Mouse (Mus musculus) liver, postnatal 0 days (tissue): ENCODE data around the gene Coro2b. TPM values are rescaled to one million over a fixed set of nuclear protein-coding genes. Genes with fewer than 3 reads are reported as not detected.

Experiments used
- ATAC-seq: fragments of 200-750 bp; cut with Nextera tagmentation; 2 replicates; pipeline ENCODE4 v1.8.0; 2017; ENCODE audit warnings: mild to moderate bottlenecking, moderate library complexity
- DNase-seq: peaks from one replicate; pipeline ENCODE4 v3.0.0-alpha.2; 2016
- H3K27ac ChIP-seq: fragments of 300-500 bp; sonication (generic); 2 replicates; pipeline ENCODE4 v1.5.1; 2014; ENCODE audit warnings: antibody characterized with exemption, moderate library complexity, mild to moderate bottlenecking, low read depth
- H3K27me3 ChIP-seq: fragments of 300-500 bp; sonication (generic); 2 replicates; pipeline ENCODE4 v1.6.1; 2014; ENCODE audit warnings: low read length, control low read depth, mixed read lengths; ENCODE audit not compliant: insufficient read depth
- H3K36me3 ChIP-seq: fragments of 300-500 bp; sonication (generic); replicated peaks from 2 replicates; pipeline ENCODE4 v1.6.1; 2014; ENCODE audit warnings: mild to moderate bottlenecking, control low read depth, low read length, moderate library complexity, mixed read lengths; ENCODE audit not compliant: insufficient read depth
- H3K4me1 ChIP-seq: fragments of 300-500 bp; sonication (generic); 2 replicates; pipeline ENCODE4 v1.6.1; 2014; ENCODE audit warnings: antibody characterized with exemption, mild to moderate bottlenecking, control low read depth; ENCODE audit not compliant: insufficient read depth
- H3K4me2 ChIP-seq: fragments of 300-500 bp; sonication (generic); 2 replicates; pipeline ENCODE4 v1.6.1; 2014; ENCODE audit warnings: low read depth, mild to moderate bottlenecking, low read length, moderate library complexity, mixed read lengths
- H3K4me3 ChIP-seq: fragments of 300-500 bp; sonication (generic); 2 replicates; pipeline ENCODE4 v1.5.1; 2014; ENCODE audit warnings: low read depth, low read length
- H3K9ac ChIP-seq: fragments of 300-500 bp; sonication (generic); replicated peaks from 2 replicates; pipeline ENCODE4 v1.6.1; 2014; ENCODE audit warnings: mild to moderate bottlenecking, moderate library complexity
- H3K9me3 ChIP-seq: fragments of 300-500 bp; sonication (generic); 2 replicates; pipeline ENCODE4 v1.6.1; 2016; ENCODE audit warnings: mild to moderate bottlenecking, control low read depth, low read length, mixed read lengths
- CTCF ChIP-seq: sonication (generic); IDR thresholded peaks from 2 replicates; pipeline ENCODE4 v1.5.1; 2016; ENCODE audit warnings: antibody characterized with exemption, low read depth
- EP300 ChIP-seq: IDR thresholded peaks from 2 replicates; pipeline ENCODE4 v1.6.1; 2016; ENCODE audit warnings: antibody characterized with exemption, low read depth, mild to moderate bottlenecking
- WGBS: fragments of 180-500 bp; shearing (Covaris S2); extraction: QIAGEN DNeasy Blood & Tissue Kit; methylation state at CpG from one replicate; pipeline ENCODE4 v1.1.7; 2014; ENCODE audit not compliant: insufficient replicate concordance; 5-methylcytosine and 5-hydroxymethylcytosine counted together
- polyA plus RNA-seq: library from polyadenylated mRNA; unstranded; fragments of >200 nt; fragmentation: Nextera tagmentation; extraction: Ambion mirVana; gene quantifications from 2 replicates; pipeline ENCODE4 v1.2.1, GENCODE M21; 2015

Gene Coro2b
- polyA plus RNA-seq, 1 experiment from 2014 or later, result 0.87 TPM

DNA sequence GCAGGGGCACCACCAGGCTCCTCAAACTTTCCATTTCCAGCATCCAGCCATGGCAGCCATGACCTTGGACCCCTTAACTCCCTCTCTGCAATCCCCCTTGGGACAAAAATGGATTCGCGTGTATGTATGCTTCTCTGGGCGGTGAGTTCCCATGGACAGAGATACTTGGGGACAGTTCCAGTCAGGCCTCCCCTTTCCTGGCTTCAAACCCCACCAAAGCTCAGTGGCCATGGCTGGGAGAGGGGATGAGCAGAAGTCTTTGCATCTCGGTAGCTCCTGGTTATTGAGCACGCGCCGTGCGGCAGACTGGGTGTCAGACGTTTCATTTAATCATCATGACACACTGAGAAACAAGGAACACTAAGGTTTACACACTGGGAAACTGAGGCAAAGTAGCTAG is 56.7 kb downstream of the Coro2b start:
- DNase-seq (no peak), ATAC-seq (no peak)
- H3K36me3 ChIP-seq, result no peaks in the 10 kb centered on the region
- H3K9ac ChIP-seq, result no peak overlapping the region
- H3K4me3 ChIP-seq, result no peak overlapping the region
- H3K9me3 ChIP-seq, result no peaks in the 10 kb centered on the region
- H3K27ac ChIP-seq, result no peak overlapping the region
- TF ChIP-seq CTCF (no peak), EP300 (no peak)
- WGBS, result 89% methylated on average over 9 of the region's 9 CpGs
- no peak overlapping the region for H3K4me2 ChIP-seq
- no peaks in the 10 kb centered on the region for H3K4me1 ChIP-seq
- no peaks in the 10 kb centered on the region for H3K27me3 ChIP-seq

DNA sequence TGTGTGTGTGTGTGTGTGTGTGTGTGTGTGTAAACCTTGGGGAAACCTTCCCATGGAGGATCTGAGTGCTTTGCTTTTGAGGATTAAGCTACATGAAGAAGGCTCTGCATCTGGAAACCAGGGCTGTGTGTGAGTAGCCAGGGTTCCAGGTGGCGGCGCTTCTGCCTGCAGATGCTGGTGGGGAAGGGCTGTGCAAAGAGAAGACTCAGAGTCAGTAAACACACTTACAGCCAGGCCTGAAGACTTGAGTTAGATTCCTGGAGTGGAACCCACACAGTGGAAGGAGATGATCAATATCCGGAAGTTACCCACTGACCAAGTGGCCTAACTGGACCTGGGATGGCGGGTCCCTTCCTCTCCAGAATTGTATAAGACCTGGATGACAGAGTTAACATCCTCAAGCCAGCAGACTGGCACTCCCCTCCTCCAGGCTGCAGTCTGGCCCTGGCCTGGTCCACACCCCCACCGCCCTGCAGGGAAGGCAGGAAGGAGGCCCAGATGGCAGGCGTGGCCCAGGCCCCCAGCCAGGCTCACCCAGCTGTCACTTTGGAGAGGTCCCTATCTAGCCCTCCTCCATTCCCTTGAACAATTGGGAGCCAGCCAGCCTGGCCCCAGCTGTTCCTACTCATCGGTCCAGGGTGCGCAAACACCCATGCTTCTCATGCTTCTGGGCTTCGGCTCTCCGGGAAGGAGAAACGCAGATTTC is 59.9 kb downstream of the Coro2b start:
- WGBS, result 58% methylated on average over 11 of the region's 11 CpGs
- no peaks in the 10 kb centered on the region for H3K4me1 ChIP-seq
- H3K9me3 ChIP-seq, result no peaks in the 10 kb centered on the region
- no peaks in the 10 kb centered on the region for H3K36me3 ChIP-seq
- peak; percentile 27 for DNase-seq
- no peak for ATAC-seq
- H3K27me3 ChIP-seq, result no peaks in the 10 kb centered on the region
- H3K4me2 ChIP-seq, result no peak overlapping the region
- TF ChIP-seq EP300 (no peak), CTCF (no peak)
- H3K27ac ChIP-seq, result no peak overlapping the region
- no peak overlapping the region for H3K9ac ChIP-seq
- no peak overlapping the region for H3K4me3 ChIP-seq

DNA sequence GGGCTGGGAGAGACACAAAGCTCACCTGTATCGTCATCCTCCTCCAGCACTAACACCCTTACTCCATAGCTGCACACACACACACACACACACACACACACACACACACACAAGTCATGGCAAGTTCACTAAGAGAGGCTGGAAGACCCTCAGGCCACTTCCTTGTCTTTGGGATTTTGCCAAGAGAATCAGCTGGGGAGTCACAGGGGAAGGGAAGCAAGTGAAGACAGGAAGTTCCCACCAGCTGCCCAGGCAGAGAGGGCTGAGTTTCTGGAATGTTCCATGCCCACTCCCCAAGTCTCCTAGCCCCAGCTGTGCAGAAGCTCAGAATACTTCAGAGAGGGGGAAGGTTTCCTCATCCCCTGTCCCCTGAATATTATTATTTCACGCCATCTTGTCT is 62.6 kb downstream of the Coro2b start:
- Histone ChIP-seq H3K27ac (no peak overlapping the region), H3K4me3 (no peak overlapping the region), H3K4me1 (no peaks in the 10 kb centered on the region), H3K27me3 (no peaks in the 10 kb centered on the region), H3K9me3 (no peaks in the 10 kb centered on the region), H3K4me2 (no peak overlapping the region), H3K9ac (no peak overlapping the region), H3K36me3 (no peaks in the 10 kb centered on the region)
- DNase-seq, result no peak
- TF ChIP-seq CTCF, result no peak
- no peak for TF ChIP-seq EP300
- ATAC-seq, result no peak
- WGBS, result 60% methylated on average over 2 of the region's 2 CpGs

DNA sequence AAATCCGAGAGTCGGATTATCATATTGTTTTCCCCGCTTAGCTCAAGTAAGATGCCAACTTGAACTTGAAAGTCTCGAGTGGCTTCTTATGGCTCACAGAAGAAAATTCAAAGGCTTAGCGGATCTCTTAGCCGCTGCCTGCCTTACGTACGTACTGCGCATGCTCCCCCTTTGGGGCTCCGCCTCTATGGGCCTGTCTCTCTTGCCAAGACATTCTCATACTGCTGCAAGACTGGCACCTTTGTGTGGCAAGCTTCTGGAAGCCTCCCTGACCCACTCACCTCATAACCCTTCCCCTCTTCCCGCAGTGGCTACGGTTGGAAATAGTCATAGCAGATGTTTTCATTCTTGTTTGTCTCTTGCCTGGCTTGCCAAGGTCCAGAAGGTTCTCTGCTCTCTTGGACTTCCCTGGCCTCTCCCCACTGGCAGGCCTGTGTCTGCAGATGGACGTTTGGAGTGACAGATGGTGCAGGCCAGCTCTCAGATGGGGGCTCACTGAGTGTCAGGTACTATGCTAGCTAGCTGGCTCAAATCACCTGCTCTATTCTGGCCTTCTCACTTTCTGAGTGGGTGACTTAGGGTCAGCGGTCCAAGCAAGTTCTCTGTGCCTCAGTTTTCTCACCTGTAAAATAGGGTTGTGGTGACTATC is 65.2 kb downstream of the Coro2b start:
- H3K4me3 ChIP-seq, result no peak overlapping the region
- WGBS, result 84% methylated on average over 14 of the region's 14 CpGs
- no peak for TF ChIP-seq EP300
- no peak overlapping the region for H3K27ac ChIP-seq
- no peaks in the 10 kb centered on the region for H3K4me1 ChIP-seq
- no peaks in the 10 kb centered on the region for H3K27me3 ChIP-seq
- ATAC-seq (no peak), DNase-seq (no peak)
- H3K4me2 ChIP-seq, result no peak overlapping the region
- H3K9ac ChIP-seq, result no peak overlapping the region
- no peaks in the 10 kb centered on the region for H3K9me3 ChIP-seq
- H3K36me3 ChIP-seq, result no peaks in the 10 kb centered on the region

DNA sequence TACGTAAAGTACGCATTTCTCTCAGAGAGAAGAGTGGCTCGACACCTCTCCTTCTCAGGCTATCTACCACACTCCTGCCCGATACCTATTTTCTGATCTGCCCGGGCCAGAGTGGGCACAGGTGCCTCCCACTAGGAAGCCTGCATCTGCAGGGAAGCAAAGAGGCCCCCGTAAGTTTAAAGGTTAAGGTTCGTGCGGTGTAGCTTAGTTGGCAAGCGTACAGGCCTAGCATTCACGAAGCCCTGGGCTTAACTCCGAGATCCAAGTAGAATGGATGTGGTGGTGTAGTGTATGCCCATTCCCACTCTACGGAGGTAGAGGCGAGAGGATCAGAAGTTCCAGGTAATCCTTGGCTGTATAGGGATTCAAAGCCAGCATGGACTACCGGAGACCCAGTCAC is 65.8 kb downstream of the Coro2b start:
- no peak for TF ChIP-seq EP300
- no peak for TF ChIP-seq CTCF
- ATAC-seq, result no peak
- Histone ChIP-seq H3K9me3 (no peaks in the 10 kb centered on the region), H3K4me1 (no peaks in the 10 kb centered on the region), H3K36me3 (no peaks in the 10 kb centered on the region), H3K27me3 (no peaks in the 10 kb centered on the region), H3K4me2 (no peak overlapping the region), H3K27ac (no peak overlapping the region), H3K4me3 (no peak overlapping the region), H3K9ac (no peak overlapping the region)
- 86% methylated on average over 14 of the region's 14 CpGs for WGBS
- DNase-seq, result no peak

DNA sequence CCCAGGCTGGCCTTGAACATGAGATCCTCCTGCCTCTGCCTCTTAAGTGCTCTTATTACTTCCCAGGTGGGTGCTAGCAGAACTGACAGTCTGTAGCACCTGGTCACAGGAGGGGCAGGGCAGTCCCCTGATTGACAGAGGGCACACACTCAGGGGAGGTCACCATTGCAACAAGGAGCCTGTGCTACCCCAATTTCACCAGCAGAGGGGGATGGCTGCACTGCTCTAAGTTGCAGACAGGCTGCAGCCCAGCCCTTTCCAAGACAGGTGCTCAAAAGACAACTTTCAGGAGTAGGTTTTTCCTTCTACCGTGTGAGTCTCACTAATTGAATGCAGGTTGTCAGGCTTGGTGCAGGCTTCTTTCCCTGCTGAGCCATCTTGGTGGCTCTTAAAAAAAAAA is 66.4 kb downstream of the Coro2b start:
- peak; percentile 77 for DNase-seq
- 0 out of 2 replicates have a peak, but pooled peaks have one; percentile 35 for ATAC-seq
- WGBS, result 28% methylated on average over 1 of the region's 1 CpGs

More for the DNA sequence above, 66.4 kb downstream of the Coro2b start:
- Histone ChIP-seq H3K27me3 (no peaks in the 10 kb centered on the region), H3K27ac (no peak overlapping the region), H3K4me3 (no peak overlapping the region), H3K36me3 (no peaks in the 10 kb centered on the region), H3K4me2 (no peak overlapping the region), H3K9me3 (no peaks in the 10 kb centered on the region), H3K4me1 (no peaks in the 10 kb centered on the region), H3K9ac (no peak overlapping the region)
- TF ChIP-seq CTCF, result peak; percentile 96
- TF ChIP-seq EP300, result no peak
